21 mouse cellular contexts compared by ENCODE assay signal in the genomic region with DNA sequence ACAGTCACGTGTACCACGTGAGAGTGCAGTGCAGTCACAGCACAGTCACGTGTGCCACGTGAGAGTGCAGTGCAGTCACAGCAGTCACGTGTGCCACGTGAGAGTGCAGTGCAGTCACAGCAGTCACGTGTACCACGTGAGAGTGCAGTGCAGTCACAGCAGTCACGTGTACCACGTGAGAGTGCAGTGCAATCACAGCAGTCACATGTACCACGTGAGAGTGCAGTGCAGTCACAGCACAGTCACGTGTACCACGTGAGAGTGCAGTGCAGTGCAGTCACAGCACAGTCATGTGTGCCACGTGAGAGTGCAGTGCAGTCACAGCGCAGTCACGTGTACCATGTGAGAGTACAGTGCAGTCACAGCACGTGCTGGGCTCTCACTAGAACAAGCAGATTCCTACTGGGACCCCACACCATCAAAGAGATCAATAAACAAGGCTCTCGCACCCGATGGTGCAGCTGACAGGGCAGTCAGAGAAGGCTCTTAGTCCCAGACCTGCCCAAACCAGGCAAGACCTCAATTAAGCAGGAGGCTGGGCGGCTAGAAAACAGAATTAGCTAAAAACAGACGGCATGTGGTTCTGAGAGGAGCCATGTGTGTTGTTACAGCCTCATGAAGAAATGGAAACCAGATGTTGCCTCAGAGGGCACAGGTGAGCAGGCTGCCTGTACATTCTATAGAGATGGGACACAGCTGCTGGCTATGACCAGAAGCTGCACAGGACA. TPM values are rescaled to one million over a fixed set of nuclear protein-coding genes. Genes with fewer than 3 reads are reported as not detected.
DNase-seq lines count a peak whose midpoint lies in the region; ATAC-seq and TF ChIP-seq lines count a peak whose summit lies in the region.
"Had no signal": no experiment of that assay in that cellular context is flagged by ENCODE, and none has a peak within 500 bp of the region (broad histone marks: within the 10 kb centered on the region; RNA-seq: fewer than 3 reads in every experiment).

No protein-coding gene starts in this region.

- H3K4me2 ChIP-seq in stomach, embryonic 15.5 days = no peak overlapping the region
- H3K4me2 ChIP-seq in stomach, postnatal 0 days (replicated peaks; ENCODE audit: low read depth) = no peak overlapping the region
- H3K4me2 ChIP-seq: forebrain, embryonic 12.5 days; heart, embryonic 13.5 days had no signal

- peaks cover 35% of the 10 kb centered on the region for H3K36me3 ChIP-seq in stomach, embryonic 15.5 days
- H3K36me3 ChIP-seq in stomach, postnatal 0 days (ENCODE audit: control insufficient read depth, insufficient read depth, low read length) = peaks cover 2% of the 10 kb centered on the region

- TF ChIP-seq CTCF in stomach, postnatal 0 days (IDR thresholded peaks at IDR 0.05; ENCODE audit: low read depth) = no peak

- H3K4me1 ChIP-seq in stomach, embryonic 15.5 days = no peaks in the 10 kb centered on the region
- no peaks in the 10 kb centered on the region for H3K4me1 ChIP-seq in stomach, postnatal 0 days (replicated peaks; ENCODE audit: control insufficient read depth, insufficient read depth)
- H3K4me1 ChIP-seq: forebrain, embryonic 12.5 days had no signal

- H3K27ac ChIP-seq in stomach, embryonic 15.5 days = 0 out of 2 replicates have a peak overlapping the region, but pooled peaks have one; percentile 26
- no peak overlapping the region for H3K27ac ChIP-seq in stomach, postnatal 0 days (replicated peaks)
- H3K27ac ChIP-seq: forebrain, embryonic 12.5 days; heart, embryonic 13.5 days; liver, embryonic 14.5 days had no signal

- DNase-seq in stomach, postnatal 0 days (ENCODE audit: low spot score) = no peak
- DNase-seq in embryo, embryonic 11 days = peak; percentile 74
- DNase-seq in forelimb bud, embryonic 11.5 days (ENCODE audit: low read depth, low spot score) = peak; percentile 91
- peak; percentile 39 for DNase-seq in mesoderm, embryonic 11.5 days (ENCODE audit: low read depth, low spot score)
- no peak for DNase-seq in left cerebral cortex, adult 9 months (ENCODE audit: low spot score in 2 of 2)
- no peak for DNase-seq in left cerebral cortex, adult 8-10 months (ENCODE audit: low spot score in 2 of 2)
- DNase-seq: cerebellum, adult 2 months; gastrocnemius, postnatal 10 days; heart, adult 11 months; heart, postnatal 4 days; kidney, adult 8-10 months; kidney, postnatal 25 days; left cerebral cortex, postnatal 4 days; retina, postnatal 1 day; thymus, postnatal 25 days had no signal

- 86% methylated on average over 21 of the region's 21 CpGs for WGBS in stomach, embryonic 15.5 days
- 89% methylated on average over 21 of the region's 21 CpGs for WGBS in stomach, postnatal 0 days

- no peak for TF ChIP-seq EP300 in stomach, postnatal 0 days (optimal IDR thresholded peaks at IDR 0.05)

- no peaks in the 10 kb centered on the region for H3K27me3 ChIP-seq in stomach, embryonic 15.5 days (replicated peaks)
- no peaks in the 10 kb centered on the region for H3K27me3 ChIP-seq in stomach, postnatal 0 days (ENCODE audit: control insufficient read depth, insufficient read depth, low read length)
- H3K27me3 ChIP-seq: forebrain, embryonic 12.5 days; heart, embryonic 13.5 days had no signal

- H3K4me3 ChIP-seq in stomach, embryonic 15.5 days (replicated peaks) = no peak overlapping the region
- H3K4me3 ChIP-seq in stomach, postnatal 0 days (ENCODE audit: low read depth, low read length) = no peak overlapping the region
- H3K4me3 ChIP-seq: forebrain, embryonic 12.5 days; heart, embryonic 13.5 days had no signal

- H3K9me3 ChIP-seq in stomach, embryonic 15.5 days = no peaks in the 10 kb centered on the region
- H3K9me3 ChIP-seq in stomach, postnatal 0 days (ENCODE audit: control insufficient read depth, low read length) = no peaks in the 10 kb centered on the region
- H3K9me3 ChIP-seq: forebrain, embryonic 12.5 days; heart, embryonic 13.5 days had no signal

- ATAC-seq in stomach, embryonic 15.5 days (ENCODE audit: insufficient read depth, low FRiP score, low read depth) = no peak
- no peak for ATAC-seq in stomach, postnatal 0 days (ENCODE audit: low FRiP score, low TSS enrichment)
- ATAC-seq: inflammation-experienced regulatory T-cells, adult 6 months; midbrain, embryonic 16.5 days had no signal

- H3K9ac ChIP-seq in stomach, embryonic 15.5 days = no peak overlapping the region
- no peak overlapping the region for H3K9ac ChIP-seq in stomach, postnatal 0 days (ENCODE audit: low read length)
- H3K9ac ChIP-seq: forebrain, embryonic 12.5 days; heart, embryonic 13.5 days; liver, embryonic 14.5 days had no signal

RNA-seq across cellular contexts. Expression of gene Ndufaf8, which starts 15.9 kb away (rescaled TPM):
- polyA plus RNA-seq in stomach, embryonic 15.5 days (2015; fragmentation: Nextera tagmentation; extraction: Ambion mirVana) = 81.5 and 83.1 TPM in 2 replicates
- 84.8 and 84.9 TPM in 2 replicates for polyA plus RNA-seq in stomach, postnatal 0 days (2015; fragmentation: Nextera tagmentation; extraction: Ambion mirVana)
- 10 to 100 TPM; 27.8 to 44.9 (median 35.4) TPM for total RNA-seq in left cerebral cortex, adult 8-10 months (2022)

RNA-seq across cellular contexts. Expression of gene Tepsin, which starts 16.1 kb away (rescaled TPM):
- polyA plus RNA-seq in stomach, embryonic 15.5 days (2015; fragmentation: Nextera tagmentation; extraction: Ambion mirVana) = 17.7 and 19.0 TPM in 2 replicates
- polyA plus RNA-seq in stomach, postnatal 0 days (2015; fragmentation: Nextera tagmentation; extraction: Ambion mirVana) = 8.3 and 11.5 TPM in 2 replicates
- total RNA-seq in left cerebral cortex, adult 8-10 months (2022) = 10 to 100 TPM; 15.7 to 17.7 (median 17.0) TPM

RNA-seq across cellular contexts. Expression of gene Cep131, which starts 28.0 kb away (rescaled TPM):
- polyA plus RNA-seq in stomach, embryonic 15.5 days (2015; fragmentation: Nextera tagmentation; extraction: Ambion mirVana) = 21.6 and 25.1 TPM in 2 replicates
- 5.8 and 6.3 TPM in 2 replicates for polyA plus RNA-seq in stomach, postnatal 0 days (2015; fragmentation: Nextera tagmentation; extraction: Ambion mirVana)
- total RNA-seq in left cerebral cortex, adult 8-10 months (2022) = 10 to 100 TPM; 29.8 to 37.4 (median 32.2) TPM

RNA-seq across cellular contexts. Expression of gene Slc38a10, which starts 36.5 kb away (rescaled TPM):
- polyA plus RNA-seq in stomach, embryonic 15.5 days (2015; fragmentation: Nextera tagmentation; extraction: Ambion mirVana) = 87.2 and 93.5 TPM in 2 replicates
- 40.5 and 42.3 TPM in 2 replicates for polyA plus RNA-seq in stomach, postnatal 0 days (2015; fragmentation: Nextera tagmentation; extraction: Ambion mirVana)
- 10 to 100 TPM; 80.0 to 98.8 (median 89.6) TPM for total RNA-seq in left cerebral cortex, adult 8-10 months (2022)

Comparison
In these comparisons a context has a peak if more than half of its experiments do, and no peak if none do; other contexts are left out.
1. DNase-seq: peak in embryo, embryonic 11 days (single experiment), forelimb bud, embryonic 11.5 days (single experiment) and mesoderm, embryonic 11.5 days (single experiment); none in stomach, postnatal 0 days (single experiment), left cerebral cortex, adult 9 months (0 of 2) and left cerebral cortex, adult 8-10 months (0 of 2).